Mouse (Mus musculus) embryo, embryonic 9.5 days (tissue): Measurements from ENCODE around the gene Grn.

Experiments used
- DNase-seq: peaks from one replicate; pipeline ENCODE4 v3.0.0-alpha.2; 2017; ENCODE audit errors: extremely low spot score

Gene Grn

GRCm38 (mm10) chr11:102480111-102480510 lies 50.0 kb downstream of the Grn start:
- DNase-seq: no peak

- no peak for DNase-seq
Observed at GRCm38 (mm10) chr11:102480897-102481296, 50.8 kb downstream of the Grn start.

GRCm38 (mm10) chr11:102481779-102482178 lies 51.7 kb downstream of the Grn start:
- no peak for DNase-seq
